Mouse (Mus musculus): ENCODE measurements around the gene Zan. TPM values are rescaled to one million over a fixed set of nuclear protein-coding genes. Genes with fewer than 3 reads are reported as not detected.

The Zan gene
- polyA plus RNA-seq, 1 experiment from 2014 or later, result 0.12 TPM

GRCm38 (mm10) chr5:137332857-137333511 is 143.9 kb downstream of the Zan start:
- Histone ChIP-seq H3K4me1 (ENCODE audit: control insufficient read depth, insufficient read depth, low read length) (peaks cover 8% of the 10 kb centered on the region; the same call in 1 of the 2 replicates), H3K4me3 (replicated peaks; ENCODE audit: low read depth, low read length) (peak overlapping the region; percentile 54), H3K9ac (replicated peaks; ENCODE audit: low read length) (peak overlapping the region; percentile 81), H3K9me3 (ENCODE audit: control insufficient read depth, low read length) (no peaks in the 10 kb centered on the region), H3K27ac (replicated peaks; ENCODE audit: low read depth, low read length) (peak overlapping the region; percentile 75), H3K4me2 (ENCODE audit: low read length) (peak overlapping the region; percentile 75), H3K27me3 (ENCODE audit: control insufficient read depth, insufficient read depth, low read length) (no peaks in the 10 kb centered on the region), H3K36me3 (ENCODE audit: control insufficient read depth, insufficient read depth, low read length) (peaks cover 5% of the 10 kb centered on the region; the same call in 1 of the 2 replicates)
- whole genome bisulfite sequencing, result 15% methylated on average over 15 of the region's 15 CpGs
- DNase-seq, result no peak
- peak; percentile 56 for ATAC-seq (ENCODE audit: low FRiP score, low TSS enrichment)

DNA sequence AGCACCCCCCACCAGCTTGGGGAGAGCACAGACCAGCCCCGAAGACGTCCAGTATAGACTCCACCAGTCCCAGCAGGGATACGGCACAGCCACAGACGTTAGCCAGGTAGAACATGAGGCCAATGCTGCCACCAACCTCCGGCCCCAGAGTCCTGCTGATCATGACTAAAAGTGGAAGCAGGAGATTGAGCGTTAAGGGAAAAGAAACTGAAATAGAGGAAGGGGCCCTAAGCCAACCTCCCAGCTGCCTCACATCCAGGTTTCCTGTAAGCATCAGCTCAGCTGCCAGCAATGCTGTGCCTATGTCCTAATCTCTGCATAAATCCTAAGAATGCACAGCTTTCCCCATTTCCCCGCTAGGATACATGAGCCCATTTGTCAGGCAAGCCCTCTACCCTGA is 146.0 kb downstream of the Zan start:
- H3K36me3 ChIP-seq (ENCODE audit: control insufficient read depth, insufficient read depth, low read length), result peaks cover 19% of the 10 kb centered on the region
- no peak overlapping the region for H3K9ac ChIP-seq (replicated peaks; ENCODE audit: low read length)
- H3K27me3 ChIP-seq (ENCODE audit: control insufficient read depth, insufficient read depth, low read length), result no peaks in the 10 kb centered on the region
- H3K4me1 ChIP-seq (ENCODE audit: control insufficient read depth, insufficient read depth, low read length), result peaks cover 8% of the 10 kb centered on the region; the same call in 1 of the 2 replicates
- H3K27ac ChIP-seq (replicated peaks; ENCODE audit: low read depth, low read length), result no peak overlapping the region
- H3K9me3 ChIP-seq (ENCODE audit: control insufficient read depth, low read length), result no peaks in the 10 kb centered on the region
- H3K4me2 ChIP-seq (ENCODE audit: low read length), result no peak overlapping the region
- no peak overlapping the region for H3K4me3 ChIP-seq (replicated peaks; ENCODE audit: low read depth, low read length)
- no peak for ATAC-seq (ENCODE audit: low FRiP score, low TSS enrichment)
- WGBS, result 93% methylated on average over 7 of the region's 7 CpGs
- no peak for DNase-seq

Other genes starting within 250 kb of the Zan start
- gene Ache, start 189.5 kb downstream of the Zan start, polyA plus RNA-seq (2014; fragmentation: Nextera tagmentation; extraction: Ambion mirVana), result 22.2 and 35.7 TPM in 2 replicates
- 13.7 and 18.3 TPM in 2 replicates for gene Ufsp1, start 182.4 kb downstream of the Zan start, polyA plus RNA-seq (2014; fragmentation: Nextera tagmentation; extraction: Ambion mirVana)
- gene Srrt, start 169.4 kb downstream of the Zan start, polyA plus RNA-seq (2014; fragmentation: Nextera tagmentation; extraction: Ambion mirVana), result 82.0 and 95.9 TPM in 2 replicates
- 12.0 and 12.9 TPM in 2 replicates for gene Trip6, start 162.7 kb downstream of the Zan start, polyA plus RNA-seq (2014; fragmentation: Nextera tagmentation; extraction: Ambion mirVana)
- gene Slc12a9, start 143.5 kb downstream of the Zan start, polyA plus RNA-seq (2014; fragmentation: Nextera tagmentation; extraction: Ambion mirVana), result 17.1 and 18.6 TPM in 2 replicates
- 3.4 and 8.5 TPM in 2 replicates for gene Ephb4, start 127.0 kb downstream of the Zan start, polyA plus RNA-seq (2014; fragmentation: Nextera tagmentation; extraction: Ambion mirVana)
- 83.7 and 103 TPM in 2 replicates for gene Pop7, start 25.5 kb upstream of the Zan start, polyA plus RNA-seq (2014; fragmentation: Nextera tagmentation; extraction: Ambion mirVana)
- gene Gigyf1, start 41.5 kb upstream of the Zan start, polyA plus RNA-seq (2014; fragmentation: Nextera tagmentation; extraction: Ambion mirVana), result 17.0 and 23.5 TPM in 2 replicates
- gene Epo, start 56.2 kb upstream of the Zan start, polyA plus RNA-seq (2014; fragmentation: Nextera tagmentation; extraction: Ambion mirVana), result not detected in 2 replicates
- gene Gnb2, start 56.4 kb upstream of the Zan start, polyA plus RNA-seq (2014; fragmentation: Nextera tagmentation; extraction: Ambion mirVana), result 633 and 757 TPM in 2 replicates
- gene Actl6b, start 76.5 kb upstream of the Zan start, polyA plus RNA-seq (2014; fragmentation: Nextera tagmentation; extraction: Ambion mirVana), result 234 and 291 TPM in 2 replicates
- gene Tfr2, start 92.8 kb upstream of the Zan start, polyA plus RNA-seq (2014; fragmentation: Nextera tagmentation; extraction: Ambion mirVana), result 4.0 and 5.6 TPM in 2 replicates
- gene Mospd3, start 124.0 kb upstream of the Zan start, polyA plus RNA-seq (2014; fragmentation: Nextera tagmentation; extraction: Ambion mirVana), result 67.2 and 83.9 TPM in 2 replicates
- 3.0 and 11.7 TPM in 2 replicates for gene Pcolce, start 136.7 kb upstream of the Zan start, polyA plus RNA-seq (2014; fragmentation: Nextera tagmentation; extraction: Ambion mirVana)
- 0.09 and 0.18 TPM in 2 replicates for gene Fbxo24, start 151.9 kb upstream of the Zan start, polyA plus RNA-seq (2014; fragmentation: Nextera tagmentation; extraction: Ambion mirVana)
- 18.1 and 21.9 TPM in 2 replicates for gene Lrch4, start 152.1 kb upstream of the Zan start, polyA plus RNA-seq (2014; fragmentation: Nextera tagmentation; extraction: Ambion mirVana)
- 4.4 and 6.0 TPM in 2 replicates for gene Gm20605, start 152.1 kb upstream of the Zan start, polyA plus RNA-seq (2014; fragmentation: Nextera tagmentation; extraction: Ambion mirVana)
- gene Sap25, start 164.3 kb upstream of the Zan start, polyA plus RNA-seq (2014; fragmentation: Nextera tagmentation; extraction: Ambion mirVana), result 4.1 and 5.6 TPM in 2 replicates
- gene Irs3, start 168.7 kb upstream of the Zan start, polyA plus RNA-seq (2014; fragmentation: Nextera tagmentation; extraction: Ambion mirVana), result not detected in 2 replicates
- 10.3 and 12.8 TPM in 2 replicates for gene Agfg2, start 207.7 kb upstream of the Zan start, polyA plus RNA-seq (2014; fragmentation: Nextera tagmentation; extraction: Ambion mirVana)

Measured in midbrain, embryonic 14.5 days (tissue).